Mouse (Mus musculus) gastrocnemius, adult 2 months (tissue): ENCODE measurements around the gene Gorasp1. TPM values are rescaled to one million over a fixed set of nuclear protein-coding genes. Genes with fewer than 3 reads are reported as not detected.

Experiments
- DNase-seq: peaks from one replicate; pipeline ENCODE4 v3.0.0; 2022
- H3K27ac ChIP-seq: fragments of 200-600 bp; 2 replicates; pipeline ENCODE4 v1.8.1; 2022; ENCODE audit warnings: mild to moderate bottlenecking
- H3K4me3 ChIP-seq: fragments of 200-600 bp; 2 replicates; pipeline ENCODE4 v1.8.1; 2022; ENCODE audit warnings: mild to moderate bottlenecking, moderate library complexity
- CTCF ChIP-seq: fragments of 200-600 bp; IDR thresholded peaks from 2 replicates; pipeline ENCODE4 v1.8.1; 2022; ENCODE audit warnings: antibody characterized with exemption, mild to moderate bottlenecking, moderate library complexity
- intact Hi-C: fragments of 180-260 bp; cut with DNase I; formaldehyde crosslinking; loops from one replicate; pipeline ENCODE4 v1.15.1; 2025
- total RNA-seq, 2 experiments: library from RNA; stranded (reverse); gene quantifications; 2 replicates each; pipeline ENCODE4 v1.2.3; 2021

Gene Gorasp1
- total RNA-seq, 2 experiments from 2014 or later: 20.5 to 21.4 TPM

GRCm38 (mm10) chr9:119941861-119942260, 4.5 kb upstream of the Gorasp1 start:
- DNase-seq: peak; percentile 30
- no peak for TF ChIP-seq CTCF
- no peak overlapping the region for H3K4me3 ChIP-seq
- intact Hi-C loops: no loop called here
- H3K27ac ChIP-seq: no peak overlapping the region

- H3K27ac ChIP-seq: no peak overlapping the region
- no peak overlapping the region for H3K4me3 ChIP-seq
- intact Hi-C loops: no loop called here
- no peak for TF ChIP-seq CTCF
- DNase-seq: no peak
Observed at GRCm38 (mm10) chr9:119941407-119941806, 4.0 kb upstream of the Gorasp1 start.

GRCm38 (mm10) chr9:119939646-119940045, 2.3 kb upstream of the Gorasp1 start:
- no peak for TF ChIP-seq CTCF
- no peak for DNase-seq
- no peak overlapping the region for H3K27ac ChIP-seq
- no peak overlapping the region for H3K4me3 ChIP-seq
- intact Hi-C loops: loop anchor here (10.0 kb wide), 1 partner anchor 135 kb away; no protein-coding TSS in a partner anchor

GRCm38 (mm10) chr9:119938496-119938895, 1.1 kb upstream of the Gorasp1 start:
- TF ChIP-seq CTCF: no peak
- no peak overlapping the region for H3K27ac ChIP-seq
- no peak overlapping the region for H3K4me3 ChIP-seq
- intact Hi-C loops: loop anchor here (10.0 kb wide), 1 partner anchor 136 kb away; no protein-coding TSS in a partner anchor
- no peak for DNase-seq

GRCm38 (mm10) chr9:119933675-119934074, 3.7 kb downstream of the Gorasp1 start:
- Histone ChIP-seq H3K27ac (no peak overlapping the region), H3K4me3 (no peak overlapping the region)
- TF ChIP-seq CTCF: no peak
- no peak for DNase-seq
- intact Hi-C loops: loop anchor here (10.0 kb wide), 1 partner anchor 141 kb away; no protein-coding TSS in a partner anchor

- Histone ChIP-seq H3K27ac (no peak overlapping the region), H3K4me3 (no peak overlapping the region)
- no peak for DNase-seq
- intact Hi-C loops: loop anchor here (10.0 kb wide), 1 partner anchor 142 kb away; no protein-coding TSS in a partner anchor
- no peak for TF ChIP-seq CTCF
Observed at GRCm38 (mm10) chr9:119932358-119932757, 5.0 kb downstream of the Gorasp1 start.

GRCm38 (mm10) chr9:119926497-119926896, 10.9 kb downstream of the Gorasp1 start:
- Histone ChIP-seq H3K4me3 (no peak overlapping the region), H3K27ac (no peak overlapping the region)
- intact Hi-C loops: no loop called here
- no peak for DNase-seq
- no peak for TF ChIP-seq CTCF

GRCm38 (mm10) chr9:119925729-119926128, 11.6 kb downstream of the Gorasp1 start:
- Histone ChIP-seq H3K4me3 (no peak overlapping the region), H3K27ac (no peak overlapping the region)
- no peak for TF ChIP-seq CTCF
- no peak for DNase-seq
- intact Hi-C loops: no loop called here

- DNase-seq: no peak
- H3K27ac ChIP-seq: no peak overlapping the region
- intact Hi-C loops: no loop called here
- TF ChIP-seq CTCF: no peak
- H3K4me3 ChIP-seq: no peak overlapping the region
Observed at GRCm38 (mm10) chr9:119925120-119925657, 12.2 kb downstream of the Gorasp1 start.

GRCm38 (mm10) chr9:119923462-119923861, 13.9 kb downstream of the Gorasp1 start:
- H3K4me3 ChIP-seq: no peak overlapping the region
- intact Hi-C loops: no loop called here

GRCm38 (mm10) chr9:119919858-119920257, 17.5 kb downstream of the Gorasp1 start:
- TF ChIP-seq CTCF: no peak
- no peak overlapping the region for H3K4me3 ChIP-seq
- intact Hi-C loops: no loop called here
- H3K27ac ChIP-seq: peak overlapping the region; percentile 20; the same call in 1 of the 2 replicates
- peak; percentile 51 for DNase-seq

More at GRCm38 (mm10) chr9:119923462-119923861, 13.9 kb downstream of the Gorasp1 start:
- TF ChIP-seq CTCF: no peak
- no peak overlapping the region for H3K27ac ChIP-seq
- no peak for DNase-seq

- intact Hi-C loops: no loop called here
- no peak overlapping the region for H3K4me3 ChIP-seq
- DNase-seq: no peak
- TF ChIP-seq CTCF: peak; percentile 49
- no peak overlapping the region for H3K27ac ChIP-seq
Observed at GRCm38 (mm10) chr9:119913087-119913838, 24.1 kb downstream of the Gorasp1 start.

- Histone ChIP-seq H3K27ac (no peak overlapping the region), H3K4me3 (no peak overlapping the region)
- TF ChIP-seq CTCF: no peak
- intact Hi-C loops: no loop called here
- no peak for DNase-seq
Observed at GRCm38 (mm10) chr9:119909931-119910330, 27.4 kb downstream of the Gorasp1 start.
